Mouse (Mus musculus) embryonic facial prominence, embryonic 10.5 days (tissue): ENCODE data around the gene Epha3. TPM values are rescaled to one million over a fixed set of nuclear protein-coding genes. Genes with fewer than 3 reads are reported as not detected.

ENCODE experiments used
- DNase-seq: peaks from one replicate; pipeline ENCODE4 v3.0.0-alpha.2; 2017; ENCODE audit warnings: low spot score
- H3K27ac ChIP-seq: fragments of 300-500 bp; sonication (generic); replicated peaks from 2 replicates; pipeline ENCODE4 v1.5.1; 2016; ENCODE audit warnings: mild to moderate bottlenecking
- H3K27me3 ChIP-seq: fragments of 300-500 bp; sonication (generic); replicated peaks from 2 replicates; pipeline ENCODE4 v1.6.1; 2016; ENCODE audit warnings: low read depth, mild to moderate bottlenecking; ENCODE audit not compliant: poor library complexity, severe bottlenecking
- H3K36me3 ChIP-seq: fragments of 300-500 bp; sonication (generic); replicated peaks from 2 replicates; pipeline ENCODE4 v1.6.1; 2016; ENCODE audit warnings: mild to moderate bottlenecking, moderate library complexity
- H3K4me1 ChIP-seq: fragments of 300-500 bp; sonication (generic); 2 replicates; pipeline ENCODE4 v1.6.1; 2016
- H3K4me3 ChIP-seq: fragments of 300-500 bp; sonication (generic); 2 replicates; pipeline ENCODE4 v1.5.1; 2016; ENCODE audit warnings: mild to moderate bottlenecking, moderate library complexity
- H3K9me3 ChIP-seq: fragments of 300-500 bp; sonication (generic); 2 replicates; pipeline ENCODE4 v1.6.1; 2016; ENCODE audit warnings: mild to moderate bottlenecking
- WGBS: fragments of 180-500 bp; shearing (Covaris S2); methylation state at CpG from one replicate; pipeline ENCODE4 v1.1.7; 2016; 5-methylcytosine and 5-hydroxymethylcytosine counted together
- polyA plus RNA-seq: library from polyadenylated mRNA; unstranded; fragments of >200 nt; fragmentation: Nextera tagmentation; extraction: Ambion mirVana; gene quantifications from 2 replicates; pipeline ENCODE4 v1.2.1, GENCODE M21; 2016

The Epha3 gene
- polyA plus RNA-seq, 1 experiment from 2014 or later, result 27.7 TPM

DNA sequence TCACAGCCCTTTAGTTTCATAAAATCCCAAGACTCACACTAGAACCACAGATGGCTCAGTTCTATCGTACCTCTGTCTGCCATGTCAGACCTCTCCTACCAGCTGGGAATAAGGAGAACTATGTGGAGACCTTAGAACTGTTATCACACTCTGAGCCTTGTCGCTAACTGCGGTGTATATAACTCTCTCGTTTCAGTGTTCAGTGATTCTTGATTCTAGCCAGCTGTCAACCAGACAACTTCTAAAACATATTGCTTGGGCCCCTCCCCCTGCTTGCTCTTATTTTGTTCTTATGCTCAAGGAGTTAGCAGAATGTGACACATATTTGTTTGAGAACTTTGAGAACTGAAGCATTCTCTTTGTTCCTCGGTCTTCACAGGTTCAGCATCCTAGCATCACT, 83.8 kb downstream of the Epha3 start:
- no peaks in the 10 kb centered on the region for H3K36me3 ChIP-seq
- H3K9me3 ChIP-seq, result no peaks in the 10 kb centered on the region
- H3K4me1 ChIP-seq, result no peaks in the 10 kb centered on the region
- no peak overlapping the region for H3K4me3 ChIP-seq
- no peak overlapping the region for H3K27ac ChIP-seq
- no peaks in the 10 kb centered on the region for H3K27me3 ChIP-seq
- DNase-seq, result no peak
- WGBS, result 86% methylated on average over 5 of the region's 5 CpGs

DNA sequence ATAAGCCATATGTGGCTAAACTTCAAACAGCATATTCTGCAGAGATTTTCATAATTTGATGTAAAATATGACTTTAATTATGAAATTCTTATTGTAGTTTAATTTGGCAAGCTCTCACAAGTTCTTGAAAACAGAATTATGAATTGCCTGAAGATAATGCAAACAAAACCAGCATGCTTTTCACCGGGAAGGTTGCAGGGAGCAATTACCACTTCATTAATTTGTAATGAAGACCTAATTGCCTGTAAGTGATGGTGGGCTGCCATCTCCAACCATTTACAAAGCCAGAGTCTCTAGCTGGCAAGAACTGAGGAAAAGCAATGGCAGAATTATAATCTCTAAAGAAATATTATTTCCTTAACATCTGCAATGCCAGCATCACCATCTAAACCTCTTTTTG, 86.2 kb downstream of the Epha3 start:
- Histone ChIP-seq H3K27me3 (no peaks in the 10 kb centered on the region), H3K36me3 (no peaks in the 10 kb centered on the region), H3K27ac (no peak overlapping the region), H3K4me3 (no peak overlapping the region), H3K9me3 (no peaks in the 10 kb centered on the region), H3K4me1 (no peaks in the 10 kb centered on the region)
- no peak for DNase-seq
- 50% methylated on average over 1 of the region's 1 CpGs for WGBS

DNA sequence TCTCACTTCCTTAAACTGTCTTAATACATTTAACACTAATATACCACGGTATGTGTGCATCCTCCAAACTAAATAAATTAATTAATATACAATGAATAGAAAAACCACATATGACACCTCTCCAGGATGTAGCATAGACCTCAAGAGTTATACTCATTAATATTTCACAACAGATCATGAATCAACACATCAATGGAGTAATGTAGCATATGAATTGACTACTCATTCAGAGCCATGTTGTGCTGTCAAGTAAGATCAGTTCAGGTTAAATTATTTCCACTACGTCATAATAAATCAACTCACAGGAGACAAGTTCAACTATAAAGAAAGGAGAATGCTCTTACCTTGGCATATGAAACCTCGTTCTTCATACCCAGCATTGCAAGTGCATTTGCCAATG, 91.4 kb downstream of the Epha3 start:
- no peak overlapping the region for H3K4me3 ChIP-seq
- no peaks in the 10 kb centered on the region for H3K27me3 ChIP-seq

DNA sequence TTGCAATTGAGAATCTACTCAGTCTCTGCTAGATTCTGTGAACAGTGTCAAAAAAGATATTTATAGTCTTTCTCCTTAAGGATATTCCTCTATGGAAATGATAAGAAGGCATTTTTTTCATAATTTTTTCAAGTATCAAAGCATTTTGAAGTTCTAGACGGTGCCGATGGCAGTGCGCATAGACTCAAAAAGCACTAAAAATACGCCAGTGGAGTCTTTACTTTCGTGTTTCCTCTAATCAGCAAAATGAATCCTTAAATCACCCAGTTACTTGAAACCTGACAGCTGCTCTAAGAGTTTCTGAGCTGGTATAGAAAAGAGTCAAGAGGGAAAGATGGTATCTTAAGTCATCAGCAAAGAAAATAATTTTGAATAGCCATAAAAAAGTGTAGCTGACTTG, 96.4 kb downstream of the Epha3 start:
- no peak for DNase-seq
- no peaks in the 10 kb centered on the region for H3K36me3 ChIP-seq
- no peak overlapping the region for H3K27ac ChIP-seq
- no peak overlapping the region for H3K4me3 ChIP-seq
- 64% methylated on average over 5 of the region's 5 CpGs for WGBS
- H3K27me3 ChIP-seq, result no peaks in the 10 kb centered on the region
- H3K4me1 ChIP-seq, result peaks cover 5% of the 10 kb centered on the region
- H3K9me3 ChIP-seq, result no peaks in the 10 kb centered on the region

More for the DNA sequence above, 91.4 kb downstream of the Epha3 start:
- no peaks in the 10 kb centered on the region for H3K4me1 ChIP-seq
- H3K9me3 ChIP-seq, result no peaks in the 10 kb centered on the region
- no peak for DNase-seq
- 92% methylated on average over 3 of the region's 3 CpGs for WGBS
- no peaks in the 10 kb centered on the region for H3K36me3 ChIP-seq
- no peak overlapping the region for H3K27ac ChIP-seq

- WGBS, result 82% methylated on average over 4 of the region's 4 CpGs
- H3K36me3 ChIP-seq, result no peaks in the 10 kb centered on the region
- DNase-seq, result no peak
These were observed 102.8 kb downstream of the Epha3 start for GRCm38 (mm10) chr16:63761177-63761576.

GRCm38 (mm10) chr16:63760112-63760511, 103.9 kb downstream of the Epha3 start:
- no peak for DNase-seq
- Histone ChIP-seq H3K9me3 (no peaks in the 10 kb centered on the region), H3K36me3 (no peaks in the 10 kb centered on the region), H3K27me3 (no peaks in the 10 kb centered on the region), H3K4me1 (peaks cover 12% of the 10 kb centered on the region), H3K27ac (no peak overlapping the region), H3K4me3 (no peak overlapping the region)
- 44% methylated on average over 2 of the region's 2 CpGs for WGBS

More at GRCm38 (mm10) chr16:63761177-63761576, 102.8 kb downstream of the Epha3 start:
- no peak overlapping the region for H3K27ac ChIP-seq
- no peaks in the 10 kb centered on the region for H3K9me3 ChIP-seq
- peaks cover 12% of the 10 kb centered on the region for H3K4me1 ChIP-seq
- no peaks in the 10 kb centered on the region for H3K27me3 ChIP-seq
- H3K4me3 ChIP-seq, result no peak overlapping the region

GRCm38 (mm10) chr16:63753052-63753451, 110.9 kb downstream of the Epha3 start:
- Histone ChIP-seq H3K36me3 (no peaks in the 10 kb centered on the region), H3K4me1 (peaks cover 7% of the 10 kb centered on the region), H3K9me3 (no peaks in the 10 kb centered on the region), H3K27ac (0 out of 2 replicates have a peak overlapping the region, but pooled peaks have one; percentile 19), H3K27me3 (no peaks in the 10 kb centered on the region), H3K4me3 (no peak overlapping the region)
- peak; percentile 11 for DNase-seq
- 6% methylated on average over 3 of the region's 3 CpGs for WGBS

GRCm38 (mm10) chr16:63747817-63748216, 116.2 kb downstream of the Epha3 start:
- DNase-seq, result no peak
- WGBS, result 55% methylated on average over 2 of the region's 2 CpGs
- H3K9me3 ChIP-seq, result no peaks in the 10 kb centered on the region
- peaks cover 18% of the 10 kb centered on the region for H3K4me1 ChIP-seq
- no peak overlapping the region for H3K4me3 ChIP-seq
- no peaks in the 10 kb centered on the region for H3K36me3 ChIP-seq
- H3K27ac ChIP-seq, result no peak overlapping the region
- no peaks in the 10 kb centered on the region for H3K27me3 ChIP-seq

- 44% methylated on average over 5 of the region's 5 CpGs for WGBS
- DNase-seq, result peak; percentile 35
- H3K9me3 ChIP-seq, result no peaks in the 10 kb centered on the region
- H3K27me3 ChIP-seq, result no peaks in the 10 kb centered on the region
- H3K4me1 ChIP-seq, result peaks cover 17% of the 10 kb centered on the region
- no peak overlapping the region for H3K4me3 ChIP-seq
- no peak overlapping the region for H3K27ac ChIP-seq
- H3K36me3 ChIP-seq, result no peaks in the 10 kb centered on the region
These were observed 118.5 kb downstream of the Epha3 start for GRCm38 (mm10) chr16:63745465-63745864.

GRCm38 (mm10) chr16:63743208-63743854, 120.6 kb downstream of the Epha3 start:
- H3K9me3 ChIP-seq, result no peaks in the 10 kb centered on the region
- peaks cover 17% of the 10 kb centered on the region for H3K4me1 ChIP-seq
- no peak overlapping the region for H3K27ac ChIP-seq
- WGBS, result 73% methylated on average over 9 of the region's 9 CpGs
- no peak overlapping the region for H3K4me3 ChIP-seq
- DNase-seq, result no peak
- H3K36me3 ChIP-seq, result no peaks in the 10 kb centered on the region
- H3K27me3 ChIP-seq, result no peaks in the 10 kb centered on the region

GRCm38 (mm10) chr16:63719235-63719634, 144.7 kb downstream of the Epha3 start:
- H3K9me3 ChIP-seq, result no peaks in the 10 kb centered on the region
- H3K27ac ChIP-seq, result no peak overlapping the region
- 88% methylated on average over 1 of the region's 1 CpGs for WGBS
- no peaks in the 10 kb centered on the region for H3K4me1 ChIP-seq
- no peak for DNase-seq
- no peaks in the 10 kb centered on the region for H3K36me3 ChIP-seq
- no peak overlapping the region for H3K4me3 ChIP-seq
- H3K27me3 ChIP-seq, result no peaks in the 10 kb centered on the region

DNA sequence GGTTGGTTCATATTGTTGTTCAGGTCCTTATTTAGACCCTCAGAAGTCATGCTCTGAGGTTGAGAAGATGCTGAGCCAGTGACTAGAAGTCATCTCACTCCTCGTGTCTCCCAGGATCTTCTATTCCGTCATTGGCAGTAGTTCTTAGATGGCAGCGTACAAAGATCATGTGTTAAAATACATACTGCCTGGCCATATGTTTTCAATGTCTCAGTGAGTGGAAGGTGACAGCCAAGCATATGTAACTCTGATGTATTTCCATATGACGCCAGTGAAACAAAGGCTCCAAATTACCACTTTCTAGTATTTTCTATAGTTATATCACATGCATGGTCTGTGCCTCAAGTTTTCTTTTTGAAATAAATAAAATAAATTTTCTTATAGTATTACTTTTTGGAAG, 146.7 kb downstream of the Epha3 start:
- Histone ChIP-seq H3K27ac (no peak overlapping the region), H3K36me3 (no peaks in the 10 kb centered on the region), H3K4me1 (no peaks in the 10 kb centered on the region), H3K9me3 (no peaks in the 10 kb centered on the region), H3K27me3 (no peaks in the 10 kb centered on the region), H3K4me3 (no peak overlapping the region)
- WGBS, result 91% methylated on average over 4 of the region's 4 CpGs
- no peak for DNase-seq

GRCm38 (mm10) chr16:63706912-63707868, 156.8 kb downstream of the Epha3 start:
- Histone ChIP-seq H3K9me3 (no peaks in the 10 kb centered on the region), H3K27ac (no peak overlapping the region), H3K4me3 (no peak overlapping the region), H3K27me3 (no peaks in the 10 kb centered on the region), H3K36me3 (no peaks in the 10 kb centered on the region), H3K4me1 (no peaks in the 10 kb centered on the region)
- 84% methylated on average over 17 of the region's 17 CpGs for WGBS
- DNase-seq, result no peak
